Mouse (Mus musculus): ENCODE data around the gene Gm20671. TPM values are rescaled to one million over a fixed set of nuclear protein-coding genes. Genes with fewer than 3 reads are reported as not detected.
"Not testable (repeated sequence)": the region's sequence is repeated elsewhere in the genome, so short reads cannot be mapped to it uniquely, and the experiment has no call there.

Gene Gm20671
- total and polyA plus RNA-seq, 2 experiments from 2014 or later = 0.88 TPM; not detected in 1

DNA sequence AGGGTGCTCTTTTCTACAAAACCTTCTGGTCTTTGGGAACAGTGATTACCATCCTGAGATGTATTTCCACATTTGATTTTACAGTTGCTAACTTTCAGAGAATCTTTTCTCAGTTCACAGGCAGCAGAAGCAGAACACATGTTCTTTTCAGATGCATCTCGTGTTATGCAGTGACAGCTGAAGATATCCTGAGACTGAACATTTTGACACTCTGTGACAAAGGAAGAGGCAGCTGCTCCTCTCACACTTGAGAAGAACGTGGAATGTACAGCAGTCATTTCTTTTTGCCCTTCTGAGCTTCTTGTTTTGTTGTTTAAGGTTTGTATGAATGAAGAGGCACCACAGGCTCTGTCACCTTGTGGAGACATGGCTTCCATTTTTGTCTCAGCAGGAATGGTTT, 3.1 kb upstream of the Gm20671 start:
- TF ChIP-seq CTCF (IDR thresholded peaks at IDR 0.05; ENCODE audit: low read depth) = no peak
- TF ChIP-seq EP300 (IDR thresholded peaks at IDR 0.05; ENCODE audit: low read depth) = no peak
- Histone ChIP-seq H3K4me1 (ENCODE audit: control insufficient read depth, insufficient read depth) (no peaks in the 10 kb centered on the region), H3K9ac (replicated peaks; ENCODE audit: low read depth, low read length) (no peak overlapping the region), H3K36me3 (replicated peaks; ENCODE audit: control insufficient read depth, insufficient read depth, low read length) (peaks cover 81% of the 10 kb centered on the region), H3K4me2 (ENCODE audit: low read depth, low read length) (no peak overlapping the region), H3K27me3 (ENCODE audit: control insufficient read depth, insufficient read depth, low read length) (no peaks in the 10 kb centered on the region), H3K4me3 (ENCODE audit: low read depth, low read length) (no peak overlapping the region), H3K9me3 (replicated peaks; ENCODE audit: control insufficient read depth, low read length) (no peaks in the 10 kb centered on the region), H3K27ac (ENCODE audit: low read depth) (no peak overlapping the region)
- DNase-seq (ENCODE audit: low spot score) (no peak), ATAC-seq (ENCODE audit: insufficient read depth, low read depth) (no peak)
- WGBS = 74% methylated on average over 2 of the region's 2 CpGs

DNA sequence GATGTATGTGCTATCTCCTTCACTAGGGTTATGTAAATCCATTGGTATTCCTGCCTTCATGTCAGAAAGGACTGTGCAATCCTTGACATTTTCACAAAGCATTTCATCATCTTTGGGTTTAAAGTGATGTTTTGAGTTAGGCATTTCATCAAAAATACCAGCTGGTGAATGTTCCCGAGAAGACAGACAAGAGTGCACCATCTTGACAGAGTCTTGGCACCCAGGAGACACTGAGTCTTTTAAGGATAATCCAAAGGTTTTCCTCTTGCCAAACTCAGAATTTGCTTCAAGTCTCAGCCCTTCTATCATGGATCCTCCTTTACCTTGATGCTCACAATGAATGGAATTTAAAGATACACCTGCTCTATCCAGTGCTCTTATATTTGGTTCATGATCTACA, 1.9 kb upstream of the Gm20671 start:
- H3K9ac ChIP-seq (replicated peaks; ENCODE audit: low read depth, low read length); ATAC-seq (ENCODE audit: insufficient read depth, low read depth); H3K4me2 ChIP-seq (ENCODE audit: low read depth, low read length); H3K4me3 ChIP-seq (ENCODE audit: low read depth, low read length); DNase-seq (ENCODE audit: low spot score); H3K27me3 ChIP-seq (ENCODE audit: control insufficient read depth, insufficient read depth, low read length); H3K9me3 ChIP-seq (replicated peaks; ENCODE audit: control insufficient read depth, low read length); H3K4me1 ChIP-seq (ENCODE audit: control insufficient read depth, insufficient read depth); H3K27ac ChIP-seq (ENCODE audit: low read depth): not testable (repeated sequence)
- H3K36me3 ChIP-seq (replicated peaks; ENCODE audit: control insufficient read depth, insufficient read depth, low read length) = peaks cover 75% of the 10 kb centered on the region
- WGBS = 88% methylated on average over 1 of the region's 1 CpGs

GRCm38 (mm10) chr5:32820471-32820870, 6.4 kb downstream of the Gm20671 start:
- Histone ChIP-seq H3K9ac (replicated peaks; ENCODE audit: low read depth, low read length) (no peak overlapping the region), H3K36me3 (replicated peaks; ENCODE audit: control insufficient read depth, insufficient read depth, low read length) (peaks cover 68% of the 10 kb centered on the region), H3K9me3 (replicated peaks; ENCODE audit: control insufficient read depth, low read length) (no peaks in the 10 kb centered on the region), H3K27me3 (ENCODE audit: control insufficient read depth, insufficient read depth, low read length) (no peaks in the 10 kb centered on the region), H3K4me1 (ENCODE audit: control insufficient read depth, insufficient read depth) (no peaks in the 10 kb centered on the region), H3K27ac (ENCODE audit: low read depth) (no peak overlapping the region), H3K4me3 (ENCODE audit: low read depth, low read length) (no peak overlapping the region), H3K4me2 (ENCODE audit: low read depth, low read length) (no peak overlapping the region)
- WGBS = 84% methylated on average over 8 of the region's 8 CpGs
- no peak for ATAC-seq (ENCODE audit: insufficient read depth, low read depth)
- no peak for DNase-seq (ENCODE audit: low spot score)
- TF ChIP-seq CTCF (IDR thresholded peaks at IDR 0.05; ENCODE audit: low read depth) (no peak), EP300 (IDR thresholded peaks at IDR 0.05; ENCODE audit: low read depth) (no peak)

DNA sequence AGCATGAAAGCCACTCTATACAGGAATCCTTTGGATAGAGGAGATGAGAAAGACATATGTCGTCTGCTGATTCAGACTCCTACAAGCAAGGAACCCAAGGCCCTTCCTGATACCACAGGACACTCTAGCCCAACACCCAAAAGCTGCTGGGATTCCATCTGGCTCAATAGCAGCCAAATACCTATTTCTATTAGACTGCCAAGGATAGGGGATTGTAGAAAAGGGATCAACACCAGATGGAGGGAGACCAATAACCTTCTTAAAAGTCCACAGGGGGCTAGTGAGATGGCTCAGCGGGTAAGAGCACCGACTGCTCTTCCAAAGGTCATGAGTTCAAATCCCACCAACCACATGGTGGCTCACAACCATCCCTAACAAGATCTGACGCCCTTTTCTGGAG, 11.5 kb downstream of the Gm20671 start:
- WGBS = 92% methylated on average over 4 of the region's 4 CpGs

GRCm38 (mm10) chr5:32786454-32786853, 40.5 kb downstream of the Gm20671 start:
- not testable (repeated sequence) for H3K27ac ChIP-seq (ENCODE audit: low read depth); H3K9ac ChIP-seq (replicated peaks; ENCODE audit: low read depth, low read length); H3K9me3 ChIP-seq (replicated peaks; ENCODE audit: control insufficient read depth, low read length); ATAC-seq (ENCODE audit: insufficient read depth, low read depth); H3K4me1 ChIP-seq (ENCODE audit: control insufficient read depth, insufficient read depth); H3K4me2 ChIP-seq (ENCODE audit: low read depth, low read length); H3K4me3 ChIP-seq (ENCODE audit: low read depth, low read length); DNase-seq (ENCODE audit: low spot score); H3K27me3 ChIP-seq (ENCODE audit: control insufficient read depth, insufficient read depth, low read length)
- WGBS = 63% methylated on average over 1 of the region's 1 CpGs
- peaks cover 13% of the 10 kb centered on the region; the same call in 1 of the 2 replicates for H3K36me3 ChIP-seq (replicated peaks; ENCODE audit: control insufficient read depth, insufficient read depth, low read length)

More for the DNA sequence above, 11.5 kb downstream of the Gm20671 start:
- no peaks in the 10 kb centered on the region for H3K27me3 ChIP-seq (ENCODE audit: control insufficient read depth, insufficient read depth, low read length)
- no peak overlapping the region for H3K27ac ChIP-seq (ENCODE audit: low read depth)
- ATAC-seq (ENCODE audit: insufficient read depth, low read depth) (no peak), DNase-seq (ENCODE audit: low spot score) (no peak)
- H3K9me3 ChIP-seq (replicated peaks; ENCODE audit: control insufficient read depth, low read length) = no peaks in the 10 kb centered on the region
- H3K4me1 ChIP-seq (ENCODE audit: control insufficient read depth, insufficient read depth) = no peaks in the 10 kb centered on the region
- H3K4me3 ChIP-seq (ENCODE audit: low read depth, low read length) = no peak overlapping the region
- TF ChIP-seq CTCF (IDR thresholded peaks at IDR 0.05; ENCODE audit: low read depth) (no peak), EP300 (IDR thresholded peaks at IDR 0.05; ENCODE audit: low read depth) (no peak)
- no peak overlapping the region for H3K9ac ChIP-seq (replicated peaks; ENCODE audit: low read depth, low read length)
- H3K36me3 ChIP-seq (replicated peaks; ENCODE audit: control insufficient read depth, insufficient read depth, low read length) = peaks cover 77% of the 10 kb centered on the region
- no peak overlapping the region for H3K4me2 ChIP-seq (ENCODE audit: low read depth, low read length)

DNA sequence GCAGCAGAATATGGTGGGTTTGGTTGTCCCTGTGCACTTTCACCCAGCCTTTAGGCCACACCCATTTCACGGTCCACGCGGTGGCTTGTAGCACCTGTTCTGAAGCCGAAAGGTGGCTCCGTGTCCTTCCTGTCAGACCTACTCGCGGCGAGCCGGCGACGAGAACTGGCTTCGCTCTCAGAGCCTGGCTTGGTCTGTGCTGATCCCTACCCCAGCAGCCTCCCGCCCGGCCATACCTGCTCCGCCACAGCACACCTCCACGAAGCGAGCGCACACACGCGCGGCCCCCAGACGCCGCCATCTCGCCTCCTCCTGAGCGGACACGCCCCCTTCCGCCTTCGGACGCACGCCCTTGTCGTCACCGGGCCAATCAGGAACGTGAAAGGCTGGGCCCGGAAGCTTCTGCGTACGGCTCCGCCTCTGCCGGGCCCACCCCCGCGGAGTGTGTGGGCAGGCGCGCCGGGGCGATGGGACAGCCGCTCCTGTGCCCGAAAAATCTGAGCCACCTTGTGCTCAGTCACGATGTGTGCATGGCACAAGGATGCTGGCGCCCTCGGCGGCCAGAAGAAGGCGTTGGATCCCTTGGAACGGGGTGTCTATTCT, 41.5 kb downstream of the Gm20671 start, which contains the start of gene Pisd:
Gene Pisd, minus strand, starts transcription at position 334 of the 603 bp plus-strand sequence.
- peak within 1 kb of the TSS; percentile 30; the same call in 1 of the 2 replicates for H3K27ac ChIP-seq (ENCODE audit: low read depth)
- DNase-seq (ENCODE audit: low spot score) (peak; percentile 94), ATAC-seq (ENCODE audit: insufficient read depth, low read depth) (peak; percentile 99)
- H3K4me2 ChIP-seq (ENCODE audit: low read depth, low read length) = peak within 1 kb of the TSS; percentile 90
- H3K27me3 ChIP-seq (ENCODE audit: control insufficient read depth, insufficient read depth, low read length) = no peaks in the 10 kb centered on the region
- no peaks in the 10 kb centered on the region for H3K9me3 ChIP-seq (replicated peaks; ENCODE audit: control insufficient read depth, low read length)
- H3K9ac ChIP-seq (replicated peaks; ENCODE audit: low read depth, low read length) = peak within 1 kb of the TSS; percentile 80
- H3K4me1 ChIP-seq (ENCODE audit: control insufficient read depth, insufficient read depth) = peaks cover 4% of the 10 kb centered on the region; the same call in 1 of the 2 replicates
- 2% methylated on average over 52 of the region's 52 CpGs for WGBS
- H3K4me3 ChIP-seq (ENCODE audit: low read depth, low read length) = peak within 1 kb of the TSS; percentile 92
- peaks cover 6% of the 10 kb centered on the region; the same call in 1 of the 2 replicates for H3K36me3 ChIP-seq (replicated peaks; ENCODE audit: control insufficient read depth, insufficient read depth, low read length)
- TF ChIP-seq EP300 (IDR thresholded peaks at IDR 0.05; ENCODE audit: low read depth) (no peak), CTCF (IDR thresholded peaks at IDR 0.05; ENCODE audit: low read depth) (peak; percentile 29)

Data from heart, postnatal 0 days (tissue).